Mouse (Mus musculus) spleen, adult 2 months (tissue): ENCODE data around the gene Saa2.

Experiments used
- CTCF ChIP-seq: fragments of 200-500 bp; IDR thresholded peaks from 2 replicates; pipeline ENCODE4 v1.5.1; 2011; ENCODE audit warnings: mild to moderate bottlenecking, inconsistent platforms; ENCODE audit not compliant: insufficient read depth, insufficient read length, insufficient replicate concordance; ENCODE audit errors: extremely low read depth
- POLR2A ChIP-seq: fragments of 200-500 bp; IDR thresholded peaks from 2 replicates; pipeline ENCODE4 v1.6.1; 2011; ENCODE audit warnings: low read depth, low read length, inconsistent platforms

GRCm38 (mm10) chr7:46795287-46796205 lies 44.0 kb downstream of the Saa2 start, which contains the start of the genes Hps5 and Gtf2h1:
- TF ChIP-seq CTCF (no peak), POLR2A (no peak; the same call in none of the 2 replicates)
